Mouse (Mus musculus): ENCODE measurements around the gene N4bp1.

The N4bp1 gene

DNA sequence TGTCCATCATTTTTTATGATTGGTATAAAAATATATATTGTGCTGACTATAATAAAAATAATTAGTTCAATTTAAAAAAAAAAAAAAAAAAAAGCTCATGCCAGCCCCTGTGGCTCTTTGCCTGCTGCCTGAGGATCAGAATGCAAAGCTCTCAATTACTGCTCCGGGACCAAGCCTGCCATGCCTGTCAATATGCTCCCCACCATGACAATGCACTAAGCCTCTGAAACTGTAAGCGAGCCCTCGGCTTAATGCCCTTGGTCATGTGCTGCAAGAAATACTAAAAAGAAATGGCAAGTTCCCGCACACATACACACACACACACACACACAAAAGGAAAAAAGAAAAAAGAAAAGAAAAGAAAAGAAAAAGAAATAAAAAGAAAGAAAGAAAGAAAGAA, 60.3 kb downstream of the N4bp1 start:
- DNase-seq (ENCODE audit: low spot score in 2 of 2) = no peak

DNA sequence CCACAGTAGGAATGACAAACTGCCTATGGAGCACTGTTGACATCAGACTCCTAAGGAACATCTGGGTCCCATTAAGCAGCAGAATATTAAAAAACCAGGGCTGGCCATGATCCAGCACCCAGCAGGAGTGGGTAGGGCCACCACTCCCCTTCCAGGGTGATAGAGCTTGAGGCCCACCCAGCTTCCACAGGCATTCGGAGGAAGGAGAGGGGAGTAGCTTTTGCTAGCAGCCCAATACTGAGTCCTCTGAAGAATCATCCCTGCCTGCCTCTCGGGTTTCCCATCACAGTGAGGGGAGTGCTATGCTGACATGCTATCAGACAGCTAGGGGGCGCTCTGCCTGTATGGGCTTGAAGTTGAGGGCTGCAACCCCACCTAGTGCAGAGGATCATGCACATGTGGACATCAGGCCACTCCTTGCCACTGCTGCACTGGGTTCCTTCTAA, 64.3 kb downstream of the N4bp1 start:
- DNase-seq (ENCODE audit: low spot score in 2 of 2) = peak in 1 of 2 experiments; percentile 44

DNA sequence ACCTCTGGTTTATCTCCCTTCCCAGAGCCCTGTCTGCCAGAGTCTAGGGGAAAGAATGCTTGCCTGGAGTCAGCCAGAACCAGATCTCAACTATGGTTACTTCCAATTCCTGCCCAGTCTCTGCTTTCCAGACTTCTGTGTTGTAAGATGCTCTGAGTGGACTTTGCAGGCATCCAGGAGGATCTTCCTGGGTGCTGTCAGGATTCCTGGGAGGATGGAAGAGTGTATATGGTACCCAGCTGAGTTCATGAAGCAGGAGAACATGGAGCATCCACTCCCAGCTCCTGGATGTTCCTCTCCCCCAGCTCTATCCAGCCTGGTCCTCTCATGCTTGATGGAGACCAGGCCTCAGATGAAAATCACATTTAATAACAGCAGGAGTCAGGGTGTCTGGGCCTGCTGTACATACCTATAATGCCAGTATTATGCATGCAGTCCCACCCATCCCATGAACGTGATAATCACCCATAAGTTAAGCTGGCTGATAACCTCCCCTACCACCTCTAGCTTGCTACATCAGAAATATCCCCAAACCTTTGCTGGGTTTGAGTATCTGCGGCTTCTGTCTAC, 64.8 kb downstream of the N4bp1 start:
- DNase-seq (ENCODE audit: low spot score in 2 of 2) = no peak

DNA sequence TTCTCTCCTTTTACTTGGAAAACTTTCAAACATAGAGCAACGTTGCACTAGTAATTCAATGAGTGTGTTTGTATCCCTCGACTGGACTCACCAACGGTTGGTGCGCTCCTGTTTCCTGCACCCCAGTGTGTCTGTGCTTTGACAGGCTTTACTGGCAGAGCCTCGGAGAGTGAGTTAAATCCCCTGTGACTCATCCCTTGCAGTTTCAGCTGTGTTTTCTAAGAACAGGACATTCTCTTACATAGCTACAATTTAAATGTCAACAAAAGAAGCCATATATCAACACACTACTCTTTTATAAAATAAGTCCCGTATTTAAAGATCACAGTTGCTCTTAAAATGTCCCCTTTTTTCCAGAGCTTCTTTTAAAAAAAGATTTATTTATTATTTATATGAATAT, 65.6 kb downstream of the N4bp1 start:
- DNase-seq (ENCODE audit: low spot score in 2 of 2) = no peak

DNA sequence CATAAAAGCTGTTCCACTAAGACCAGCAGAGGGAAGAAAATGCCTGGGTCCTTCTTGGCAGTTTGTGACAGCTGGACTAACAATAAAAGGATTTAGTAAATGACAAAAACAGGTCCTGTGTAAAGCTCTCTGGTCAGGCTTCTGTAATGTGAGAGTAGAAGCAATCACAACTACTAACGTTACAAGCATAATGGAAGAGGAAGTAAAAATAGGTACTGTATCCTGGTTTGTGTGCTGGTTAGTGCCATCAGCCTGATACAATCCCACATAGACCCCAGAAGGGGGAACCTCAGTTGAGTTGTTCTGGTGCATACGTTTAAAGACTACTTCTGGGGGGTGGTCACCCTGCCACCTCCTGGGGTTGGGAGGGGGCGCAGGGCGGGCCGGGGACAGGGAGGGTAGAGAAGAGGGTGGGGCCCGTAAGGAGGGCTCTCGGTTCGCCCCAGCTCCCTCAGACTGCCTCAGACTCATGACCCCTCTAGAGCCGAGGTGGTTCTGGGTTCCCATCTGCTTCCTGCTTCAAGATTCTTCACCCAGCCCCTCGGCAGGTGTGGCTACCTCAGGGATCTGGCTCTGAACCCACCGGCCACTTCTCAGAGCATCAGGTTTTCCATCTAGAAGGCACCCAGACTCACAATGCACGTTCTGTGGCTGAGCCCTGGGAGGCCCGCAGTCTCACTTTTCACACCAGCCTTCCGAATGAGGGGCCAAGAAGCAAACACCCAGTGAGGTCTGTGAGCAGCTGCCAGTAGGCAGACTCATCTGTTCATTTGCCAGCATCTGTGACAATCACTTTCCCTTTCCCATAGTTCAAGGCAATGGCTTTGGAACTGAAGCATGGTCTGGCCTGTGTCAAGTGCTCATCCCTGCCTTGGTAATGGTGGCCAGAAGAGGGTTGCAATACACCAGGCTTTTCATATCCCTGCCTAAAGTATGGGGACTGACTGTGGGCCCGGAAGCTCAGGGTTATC, 75.8 kb downstream of the N4bp1 start:
- no peak for DNase-seq (ENCODE audit: low spot score in 2 of 2)

DNA sequence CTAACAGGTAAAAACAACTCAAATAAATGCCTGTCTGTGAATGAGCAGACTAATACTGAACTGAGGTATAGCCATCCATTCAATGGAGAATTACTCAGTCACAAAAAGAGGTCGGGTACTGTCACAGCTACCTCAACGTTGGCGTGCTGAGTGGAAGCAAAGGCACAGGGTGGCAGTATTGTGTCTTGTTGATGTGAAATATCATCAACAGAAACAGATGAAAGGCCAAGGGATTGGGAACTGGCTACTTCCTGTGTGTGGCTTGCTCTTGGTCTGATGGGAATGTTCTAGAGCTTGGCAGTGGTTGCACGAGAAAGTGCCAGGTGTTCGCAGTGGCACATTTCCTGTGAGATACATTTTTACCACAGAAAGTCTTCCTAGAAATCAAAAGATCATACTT, 76.8 kb downstream of the N4bp1 start:
- no peak for DNase-seq (ENCODE audit: low spot score in 2 of 2)

DNA sequence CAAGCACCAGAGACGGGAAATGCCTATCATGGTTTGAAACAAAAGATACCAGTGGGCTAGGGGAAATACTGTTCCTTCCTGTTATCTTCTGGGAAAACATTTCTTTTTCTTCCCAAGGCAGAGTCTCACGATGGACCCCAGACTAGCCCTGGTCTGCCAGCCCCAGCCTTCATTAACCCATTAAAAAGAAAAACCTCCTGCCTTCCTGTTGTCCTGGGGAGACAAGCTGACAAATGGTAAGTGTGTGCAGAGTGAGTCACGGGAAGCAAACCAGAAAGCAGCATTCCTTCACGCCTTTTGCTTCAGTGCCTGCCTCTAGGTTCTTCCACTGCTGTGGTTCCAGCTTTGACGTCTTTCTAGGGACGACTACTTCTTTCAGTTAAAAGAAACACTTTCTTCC, 83.1 kb downstream of the N4bp1 start:
- DNase-seq (ENCODE audit: low spot score in 2 of 2) = no peak

DNA sequence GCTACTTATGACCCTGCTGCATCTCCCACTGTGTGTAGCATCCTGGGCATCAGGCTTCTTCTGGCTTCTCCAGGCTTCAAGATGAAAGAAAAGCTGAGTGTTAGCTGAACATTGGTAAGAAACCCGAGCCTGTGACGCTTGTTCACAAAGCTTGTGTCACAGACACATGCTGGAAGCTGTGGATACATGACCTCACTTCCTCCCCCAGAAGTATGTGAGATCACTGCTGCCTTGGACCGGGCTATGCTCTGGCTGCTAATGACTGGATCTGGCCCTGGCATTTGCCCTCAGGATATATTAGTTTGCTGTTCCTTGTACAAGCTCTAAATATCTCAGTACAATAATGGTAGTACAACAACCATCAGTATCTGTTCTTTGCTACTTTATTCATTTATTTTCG, 84.1 kb downstream of the N4bp1 start:
- DNase-seq (ENCODE audit: low spot score in 2 of 2) = no peak

DNA sequence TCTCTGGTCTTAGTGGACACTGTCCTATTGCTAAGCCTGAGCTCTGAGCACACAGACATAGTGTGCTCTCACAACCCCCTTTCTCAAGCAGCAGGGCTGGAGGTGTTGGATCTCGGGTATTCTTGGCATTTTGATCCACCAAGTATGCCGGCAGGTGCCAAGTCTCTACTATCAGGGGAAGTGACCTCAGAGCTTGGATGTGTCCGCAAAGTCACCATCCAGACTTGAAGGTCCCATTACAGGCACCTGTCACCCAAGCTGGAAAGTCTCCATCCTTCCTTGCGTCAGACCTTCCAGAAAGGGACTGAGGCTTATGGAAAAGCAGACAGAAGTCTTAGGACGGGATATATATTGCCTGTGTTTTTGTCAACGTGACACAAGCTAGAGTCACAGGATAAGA, 86.9 kb downstream of the N4bp1 start:
- no peak for DNase-seq (ENCODE audit: low spot score in 2 of 2)

DNA sequence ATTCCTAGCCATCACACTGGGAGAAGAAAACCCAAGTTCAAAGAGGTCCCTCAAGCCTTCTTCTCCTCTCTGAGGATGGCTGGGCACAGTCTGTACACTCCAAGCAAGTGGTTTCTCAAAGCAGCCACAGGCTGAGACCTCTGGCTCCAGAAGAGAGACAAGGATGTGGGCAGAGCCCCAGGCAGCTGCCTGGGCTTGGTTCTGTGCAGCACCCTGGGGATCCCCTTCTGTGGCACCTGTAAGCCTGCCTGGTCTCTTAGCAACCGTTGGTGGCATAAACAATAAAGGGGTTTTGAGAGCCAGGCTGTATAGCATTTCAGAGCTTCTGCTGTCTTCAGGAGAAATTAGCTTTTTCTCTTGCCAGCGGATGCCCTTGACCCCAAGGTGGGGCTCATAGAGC, 87.4 kb downstream of the N4bp1 start:
- no peak for DNase-seq (ENCODE audit: low spot score in 2 of 2)

DNA sequence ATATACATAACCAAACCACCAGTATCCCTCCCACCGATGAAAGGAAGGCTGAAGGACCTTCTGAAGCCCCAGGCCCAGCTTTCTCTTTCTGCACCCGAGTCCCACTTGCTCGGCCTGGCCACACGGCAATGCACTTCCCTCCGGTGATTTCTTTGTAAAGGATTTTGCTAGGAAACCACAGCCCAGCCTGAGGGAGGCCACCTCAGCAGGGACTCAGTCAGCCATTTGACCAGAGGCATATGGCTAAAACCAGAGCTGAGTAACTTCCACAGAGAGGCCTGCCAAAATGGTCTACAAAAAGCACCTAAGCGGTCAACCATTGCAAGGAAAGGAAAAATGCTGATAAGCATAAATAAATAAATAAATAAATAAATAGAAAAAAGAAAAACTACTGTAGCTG, 90.3 kb downstream of the N4bp1 start:
- no peak for DNase-seq (ENCODE audit: low spot score in 2 of 2)

DNA sequence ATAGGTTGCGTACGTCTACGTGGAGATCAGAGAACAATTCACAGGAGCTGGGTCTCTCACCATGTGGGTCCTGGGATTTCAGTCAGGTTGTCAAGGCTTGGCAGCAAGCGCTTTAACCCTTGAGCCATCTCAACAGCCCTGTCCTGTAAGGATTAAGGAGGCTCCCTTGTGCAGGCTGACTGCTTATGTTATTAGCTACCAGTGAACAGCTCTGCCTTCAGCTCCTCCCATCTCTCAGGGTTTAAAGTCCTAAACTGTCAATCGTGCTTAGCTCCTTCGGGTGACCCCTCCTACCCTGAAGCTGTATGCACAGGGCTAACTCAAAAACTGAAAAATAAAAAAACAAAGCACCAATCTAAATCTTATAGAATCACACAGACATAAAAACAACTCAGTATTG, 93.5 kb downstream of the N4bp1 start:
- DNase-seq (ENCODE audit: low spot score in 2 of 2) = no peak

DNA sequence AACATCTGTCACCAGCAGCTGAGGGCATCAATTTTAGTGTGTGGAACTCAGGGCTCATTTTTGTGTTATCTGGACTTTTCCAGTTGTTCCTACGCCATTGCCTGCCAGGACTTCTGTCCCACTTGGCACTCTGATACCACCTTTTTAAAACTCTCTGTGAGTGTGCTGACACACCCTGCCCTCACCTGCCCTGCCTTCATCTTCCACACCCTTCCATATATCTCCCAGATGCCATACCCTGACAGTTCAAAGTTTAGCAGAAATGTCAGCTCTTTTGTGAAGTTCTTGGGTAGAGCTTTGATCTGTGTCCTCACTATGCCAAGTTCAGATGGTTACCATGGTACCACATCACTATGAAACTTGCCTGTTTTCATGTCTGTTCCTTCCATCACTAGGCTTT, 95.5 kb downstream of the N4bp1 start:
- no peak for DNase-seq (ENCODE audit: low spot score in 2 of 2)

DNA sequence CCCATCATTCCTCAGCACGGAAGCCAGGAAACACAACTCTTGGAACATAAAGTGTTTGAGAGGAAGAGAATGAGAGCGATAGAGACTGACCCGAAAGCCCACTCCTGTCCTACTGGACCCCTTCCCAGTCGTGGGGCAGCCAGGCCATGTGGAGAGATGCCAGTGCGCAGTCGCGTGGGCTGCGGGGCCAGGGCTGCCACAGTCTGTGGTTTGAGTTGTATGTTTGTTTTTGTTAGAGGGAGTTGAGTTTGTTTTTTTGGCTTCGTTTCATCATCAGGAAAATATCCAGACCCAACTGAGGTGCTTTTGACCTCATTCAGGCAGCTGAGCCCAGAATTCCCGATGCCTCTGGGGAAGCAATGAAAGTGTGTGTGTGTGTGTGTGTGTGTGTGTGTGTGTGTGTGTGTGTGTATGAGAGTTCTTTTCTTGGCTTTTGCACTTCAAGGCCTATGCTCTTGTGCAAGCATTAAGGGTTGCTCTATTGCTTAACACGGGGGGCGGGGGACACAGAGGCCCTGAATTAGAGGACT, 97.1 kb downstream of the N4bp1 start:
- no peak for DNase-seq (ENCODE audit: low spot score in 2 of 2)

DNA sequence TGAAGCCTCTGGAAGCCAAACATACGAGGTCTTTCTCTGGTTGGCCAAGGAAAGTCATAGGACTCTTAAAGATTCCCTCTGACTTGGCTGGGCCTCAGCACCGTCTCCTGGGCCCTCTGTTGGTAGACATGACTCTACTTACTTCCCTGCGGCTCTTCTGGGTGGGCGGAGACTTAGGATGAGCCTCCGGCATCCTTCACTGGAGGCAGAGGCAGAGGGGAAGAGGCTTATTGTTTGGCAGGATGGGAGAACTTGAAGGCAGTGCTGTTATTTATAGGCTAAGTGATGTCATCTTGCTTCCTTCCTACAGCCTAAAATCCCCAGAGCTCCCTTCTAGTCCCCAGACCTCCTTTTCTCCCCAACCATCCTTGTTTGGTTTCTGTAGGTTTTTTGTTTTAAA, 98.6 kb downstream of the N4bp1 start:
- DNase-seq (ENCODE audit: low spot score in 2 of 2) = no peak

DNA sequence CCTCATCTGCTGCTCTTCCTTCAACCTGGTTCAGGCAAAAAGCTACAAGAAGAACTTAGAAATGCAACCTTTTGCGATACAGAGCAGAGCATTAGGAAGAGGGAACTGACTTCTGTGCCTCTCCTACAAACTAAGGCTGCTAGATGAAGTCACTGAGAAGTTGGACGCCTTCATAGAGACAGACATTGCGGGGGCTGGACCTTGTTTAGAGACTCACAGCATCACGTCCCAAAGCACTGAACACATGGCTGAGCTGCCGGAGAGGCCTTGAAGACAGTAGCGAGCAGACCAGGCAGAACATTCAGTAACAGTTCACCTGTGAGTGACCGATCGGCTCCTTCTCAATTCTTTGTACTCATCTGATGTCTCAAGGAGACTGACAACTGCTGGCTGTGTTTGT, 104.0 kb downstream of the N4bp1 start:
- no peak for DNase-seq (ENCODE audit: low spot score in 2 of 2)

DNA sequence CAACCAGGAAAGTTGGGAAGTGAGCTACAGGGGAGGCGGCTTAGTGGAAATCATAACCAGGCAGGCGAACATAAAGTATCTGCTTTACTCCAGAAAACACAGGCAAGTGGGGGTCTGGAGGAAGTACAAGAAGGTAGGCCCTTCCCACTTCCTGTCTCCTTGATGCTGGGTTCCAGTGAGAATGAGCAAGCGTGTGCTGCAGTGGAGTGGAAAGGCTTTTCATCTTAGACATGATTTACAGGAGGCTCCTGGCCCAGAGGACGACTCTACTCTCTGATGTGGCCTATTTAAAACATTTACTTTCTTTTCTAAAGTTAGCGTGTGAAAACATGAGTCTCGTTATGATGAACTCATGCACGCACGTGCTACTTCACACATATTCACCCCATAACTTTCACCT, 105.9 kb downstream of the N4bp1 start:
- DNase-seq (ENCODE audit: low spot score in 2 of 2) = no peak

DNA sequence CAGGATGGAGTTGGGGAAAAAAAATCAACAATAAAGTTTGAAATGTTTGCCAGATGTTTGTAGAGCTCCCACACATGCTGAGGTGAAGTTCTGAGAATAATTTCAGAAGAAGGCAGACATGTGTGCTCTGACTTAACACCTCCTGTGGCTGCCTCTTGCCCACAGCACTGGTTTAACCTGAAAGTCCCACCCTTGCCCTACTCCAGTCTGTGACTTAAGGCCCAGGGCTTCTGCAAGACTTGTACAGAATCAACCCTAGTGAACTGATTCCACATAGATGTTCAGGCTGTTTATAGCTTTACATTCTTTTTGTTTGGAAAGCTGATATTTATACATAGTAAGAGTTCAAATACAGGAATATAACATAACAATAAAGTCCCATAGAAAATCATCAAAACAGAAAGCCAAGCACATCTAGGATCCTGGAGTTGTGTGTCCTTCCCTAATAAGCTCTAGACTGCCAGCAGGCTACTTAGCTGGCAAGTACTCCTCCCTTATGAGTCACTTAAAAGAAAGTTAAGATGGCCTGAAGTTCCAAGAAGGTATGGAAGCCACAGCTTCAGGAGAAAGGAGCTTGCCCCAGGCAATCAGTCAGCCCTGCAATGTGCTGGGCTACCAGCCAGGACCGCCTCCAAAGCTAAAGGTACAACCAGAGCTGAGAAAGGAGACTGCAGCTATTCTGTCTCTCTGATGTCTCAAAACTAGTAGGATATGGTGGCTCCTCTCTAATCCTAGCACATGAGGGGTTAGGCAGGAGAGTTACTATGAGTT, 114.9 kb downstream of the N4bp1 start:
- DNase-seq (ENCODE audit: low spot score in 2 of 2) = no peak

DNA sequence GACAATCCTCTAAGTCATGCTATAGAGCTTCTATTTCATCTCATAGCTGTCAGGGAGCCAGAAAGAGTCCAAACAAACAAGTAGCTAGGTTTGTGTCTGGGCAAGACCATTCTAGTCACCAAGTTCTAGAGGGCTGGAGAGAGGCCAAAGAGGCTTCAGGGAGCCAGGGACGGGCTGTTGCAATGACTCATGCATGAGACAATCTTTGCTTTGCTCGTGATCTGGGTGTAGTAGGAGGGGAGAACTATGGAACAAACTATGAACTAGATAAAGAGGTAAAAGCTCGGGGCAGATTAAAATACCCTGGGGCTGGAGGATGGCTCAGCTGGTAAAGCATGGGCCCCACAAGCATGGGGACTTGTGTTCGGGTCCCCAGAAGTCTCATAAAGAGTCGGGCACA, 116.6 kb downstream of the N4bp1 start:
- DNase-seq (ENCODE audit: low spot score in 2 of 2) = no peak

DNA sequence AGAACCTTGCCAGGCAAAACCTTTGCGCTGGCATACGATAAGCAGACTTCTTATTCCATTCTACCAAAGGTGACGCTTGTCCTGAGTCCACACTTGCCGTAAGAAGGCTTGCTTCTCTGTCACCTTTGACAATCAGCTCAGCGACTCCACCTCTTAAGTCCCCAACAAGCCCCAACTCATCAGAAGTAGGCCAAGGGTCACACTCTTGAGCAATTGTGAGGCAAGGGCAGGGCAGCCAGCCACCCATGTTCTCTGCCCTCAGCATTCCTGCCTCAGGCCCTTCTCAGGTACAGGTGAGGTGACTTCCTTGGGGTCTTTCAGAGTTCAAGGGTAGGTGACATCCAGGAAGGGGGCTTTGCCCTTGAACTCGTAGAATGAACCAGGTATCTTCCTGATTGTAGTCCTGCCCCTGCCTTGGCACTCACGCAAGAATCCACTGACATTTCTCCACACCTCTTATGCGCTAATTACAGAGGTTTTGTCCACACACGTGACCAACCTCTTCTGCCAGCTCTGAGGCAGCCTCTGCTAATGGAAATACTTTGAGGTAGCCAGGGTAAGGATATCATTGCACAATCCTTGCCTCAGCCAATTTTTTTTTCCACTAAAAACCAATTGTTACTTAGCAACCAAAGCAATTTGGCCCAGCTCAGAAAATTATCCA, 118.4 kb downstream of the N4bp1 start:
- DNase-seq (ENCODE audit: low spot score in 2 of 2) = no peak

DNA sequence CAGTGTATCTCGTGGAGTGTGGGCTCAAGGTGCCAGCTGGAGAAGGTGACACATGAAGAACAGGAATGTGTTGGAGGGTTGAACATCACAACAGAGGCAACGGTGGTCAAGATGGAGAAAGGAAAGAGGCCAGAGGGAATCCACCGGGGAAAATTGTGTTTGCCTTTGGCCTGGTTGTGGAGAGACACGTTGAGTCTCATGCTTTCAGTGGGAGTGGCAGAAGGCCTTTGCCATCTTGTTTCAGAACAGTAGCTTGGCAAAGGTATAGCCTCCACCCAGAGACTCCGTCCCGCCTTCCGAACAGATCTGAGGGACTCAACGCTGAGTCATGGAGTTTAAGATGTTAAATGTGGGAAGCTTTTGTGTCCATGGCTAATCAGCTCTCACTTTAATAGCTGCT, 119.4 kb downstream of the N4bp1 start:
- DNase-seq (ENCODE audit: low spot score in 2 of 2) = no peak

DNA sequence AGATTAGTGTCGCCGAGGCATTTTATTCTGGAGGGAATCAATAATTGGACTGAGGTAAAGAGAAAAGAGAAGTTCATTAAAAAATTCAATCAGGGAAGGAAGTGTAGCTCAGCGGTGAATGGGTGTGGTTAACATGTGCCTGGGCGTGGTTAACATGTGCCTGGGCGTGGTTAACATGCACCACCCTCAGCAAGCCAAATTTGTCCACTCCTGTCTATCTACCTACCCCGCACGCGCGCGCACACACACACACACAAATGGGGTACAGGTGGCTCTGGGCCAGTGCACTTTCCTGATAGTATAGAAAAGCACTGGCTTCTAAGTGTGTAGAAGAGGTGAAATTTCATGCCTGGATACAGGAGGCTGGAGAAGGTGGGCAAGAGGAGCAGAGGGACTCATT, 119.9 kb downstream of the N4bp1 start:
- DNase-seq (ENCODE audit: low spot score in 2 of 2) = peak; percentile 17 to 29

Measured in spleen, postnatal 14 days (tissue).